Mouse (Mus musculus): ENCODE measurements around the gene Cpsf6. TPM values are rescaled to one million over a fixed set of nuclear protein-coding genes. Genes with fewer than 3 reads are reported as not detected.
A peak's percentile ranks its signal among the peaks of the same experiment; 100 is the strongest.

The Cpsf6 gene
- polyA plus RNA-seq, 1 experiment from 2014 or later, result 76.7 TPM

- Histone ChIP-seq H3K36me3 (no peaks in the 10 kb centered on the region), H3K27ac (replicated peaks) (no peak overlapping the region), H3K4me2 (no peak overlapping the region), H3K4me3 (no peak overlapping the region), H3K9me3 (no peaks in the 10 kb centered on the region), H3K27me3 (replicated peaks) (0 out of 2 replicates have a peak, but pooled peaks cover 5% of the 10 kb centered on the region), H3K4me1 (peaks cover 17% of the 10 kb centered on the region), H3K9ac (no peak overlapping the region)
- WGBS, result 70% methylated on average over 7 of the region's 7 CpGs
- ATAC-seq (ENCODE audit: extremely low read depth, insufficient number of reproducible peaks, low FRiP score, low TSS enrichment), result no peak
Observed at GRCm38 (mm10) chr10:117412474-117413057, 32.8 kb upstream of the Cpsf6 start.

- H3K9ac ChIP-seq, result peak overlapping the region; percentile 21; the same call in 1 of the 2 replicates
- peaks cover 10% of the 10 kb centered on the region for H3K4me1 ChIP-seq
- no peak overlapping the region for H3K4me3 ChIP-seq
- H3K4me2 ChIP-seq, result peak overlapping the region; percentile 35
- ATAC-seq (ENCODE audit: extremely low read depth, insufficient number of reproducible peaks, low FRiP score, low TSS enrichment), result no peak
- H3K27ac ChIP-seq (replicated peaks), result no peak overlapping the region
- no peaks in the 10 kb centered on the region for H3K36me3 ChIP-seq
- H3K27me3 ChIP-seq (replicated peaks), result 0 out of 2 replicates have a peak, but pooled peaks cover 5% of the 10 kb centered on the region
- 18% methylated on average over 16 of the region's 16 CpGs for WGBS
- H3K9me3 ChIP-seq, result no peaks in the 10 kb centered on the region
Observed at GRCm38 (mm10) chr10:117411716-117412473, 32.1 kb upstream of the Cpsf6 start.

GRCm38 (mm10) chr10:117411131-117411530, 31.3 kb upstream of the Cpsf6 start:
- H3K9ac ChIP-seq, result no peak overlapping the region
- 0 out of 2 replicates have a peak, but pooled peaks cover 5% of the 10 kb centered on the region for H3K27me3 ChIP-seq (replicated peaks)
- H3K27ac ChIP-seq (replicated peaks), result no peak overlapping the region
- no peak for ATAC-seq (ENCODE audit: extremely low read depth, insufficient number of reproducible peaks, low FRiP score, low TSS enrichment)
- no peak overlapping the region for H3K4me2 ChIP-seq
- no peaks in the 10 kb centered on the region for H3K9me3 ChIP-seq
- H3K4me3 ChIP-seq, result no peak overlapping the region
- H3K4me1 ChIP-seq, result peaks cover 9% of the 10 kb centered on the region
- H3K36me3 ChIP-seq, result no peaks in the 10 kb centered on the region
- WGBS, result 69% methylated on average over 6 of the region's 6 CpGs

GRCm38 (mm10) chr10:117410481-117411048, 30.8 kb upstream of the Cpsf6 start:
- Histone ChIP-seq H3K27me3 (replicated peaks) (0 out of 2 replicates have a peak, but pooled peaks cover 5% of the 10 kb centered on the region), H3K9ac (no peak overlapping the region), H3K4me1 (peaks cover 9% of the 10 kb centered on the region), H3K4me3 (no peak overlapping the region), H3K36me3 (no peaks in the 10 kb centered on the region), H3K9me3 (no peaks in the 10 kb centered on the region), H3K27ac (replicated peaks) (no peak overlapping the region), H3K4me2 (no peak overlapping the region)
- ATAC-seq (ENCODE audit: extremely low read depth, insufficient number of reproducible peaks, low FRiP score, low TSS enrichment), result no peak
- WGBS, result 78% methylated on average over 6 of the region's 6 CpGs

- Histone ChIP-seq H3K27me3 (replicated peaks) (0 out of 2 replicates have a peak, but pooled peaks cover 5% of the 10 kb centered on the region), H3K4me1 (peaks cover 9% of the 10 kb centered on the region), H3K4me2 (no peak overlapping the region), H3K9me3 (no peaks in the 10 kb centered on the region), H3K4me3 (no peak overlapping the region), H3K27ac (replicated peaks) (no peak overlapping the region), H3K9ac (no peak overlapping the region), H3K36me3 (no peaks in the 10 kb centered on the region)
- no peak for ATAC-seq (ENCODE audit: extremely low read depth, insufficient number of reproducible peaks, low FRiP score, low TSS enrichment)
- 51% methylated on average over 21 of the region's 21 CpGs for WGBS
Observed at GRCm38 (mm10) chr10:117409373-117410354, 29.8 kb upstream of the Cpsf6 start.

GRCm38 (mm10) chr10:117408545-117409372, 28.9 kb upstream of the Cpsf6 start:
- Histone ChIP-seq H3K27ac (replicated peaks) (no peak overlapping the region), H3K4me3 (no peak overlapping the region), H3K9ac (no peak overlapping the region), H3K36me3 (no peaks in the 10 kb centered on the region), H3K4me2 (no peak overlapping the region), H3K9me3 (no peaks in the 10 kb centered on the region), H3K27me3 (replicated peaks) (0 out of 2 replicates have a peak, but pooled peaks cover 5% of the 10 kb centered on the region), H3K4me1 (peaks cover 9% of the 10 kb centered on the region)
- ATAC-seq (ENCODE audit: extremely low read depth, insufficient number of reproducible peaks, low FRiP score, low TSS enrichment), result no peak
- WGBS, result 77% methylated on average over 7 of the region's 7 CpGs

GRCm38 (mm10) chr10:117407734-117408288, 28.0 kb upstream of the Cpsf6 start:
- H3K27ac ChIP-seq (replicated peaks), result no peak overlapping the region
- H3K9ac ChIP-seq, result no peak overlapping the region
- WGBS, result 74% methylated on average over 4 of the region's 4 CpGs
- no peaks in the 10 kb centered on the region for H3K9me3 ChIP-seq
- no peak overlapping the region for H3K4me2 ChIP-seq
- 0 out of 2 replicates have a peak, but pooled peaks cover 5% of the 10 kb centered on the region for H3K27me3 ChIP-seq (replicated peaks)
- no peaks in the 10 kb centered on the region for H3K36me3 ChIP-seq
- peaks cover 9% of the 10 kb centered on the region for H3K4me1 ChIP-seq
- no peak overlapping the region for H3K4me3 ChIP-seq
- no peak for ATAC-seq (ENCODE audit: extremely low read depth, insufficient number of reproducible peaks, low FRiP score, low TSS enrichment)

- Histone ChIP-seq H3K9me3 (no peaks in the 10 kb centered on the region), H3K27ac (replicated peaks) (no peak overlapping the region), H3K27me3 (replicated peaks) (0 out of 2 replicates have a peak, but pooled peaks cover 5% of the 10 kb centered on the region), H3K4me3 (no peak overlapping the region), H3K4me2 (no peak overlapping the region), H3K9ac (no peak overlapping the region), H3K36me3 (no peaks in the 10 kb centered on the region), H3K4me1 (peaks cover 8% of the 10 kb centered on the region)
- ATAC-seq (ENCODE audit: extremely low read depth, insufficient number of reproducible peaks, low FRiP score, low TSS enrichment), result no peak
- WGBS, result 79% methylated on average over 8 of the region's 8 CpGs
Observed at GRCm38 (mm10) chr10:117406843-117407733, 27.3 kb upstream of the Cpsf6 start.

GRCm38 (mm10) chr10:117406283-117406588, 26.4 kb upstream of the Cpsf6 start:
- Histone ChIP-seq H3K4me2 (no peak overlapping the region), H3K9me3 (no peaks in the 10 kb centered on the region), H3K27ac (replicated peaks) (no peak overlapping the region), H3K36me3 (no peaks in the 10 kb centered on the region), H3K4me1 (0 out of 2 replicates have a peak, but pooled peaks cover 2% of the 10 kb centered on the region), H3K27me3 (replicated peaks) (0 out of 2 replicates have a peak, but pooled peaks cover 4% of the 10 kb centered on the region), H3K4me3 (no peak overlapping the region), H3K9ac (no peak overlapping the region)
- ATAC-seq (ENCODE audit: extremely low read depth, insufficient number of reproducible peaks, low FRiP score, low TSS enrichment), result no peak
- 79% methylated on average over 5 of the region's 5 CpGs for WGBS

All from heart, embryonic 13.5 days (tissue).